Mouse (Mus musculus) lung, postnatal 0 days (tissue): ENCODE measurements at regions not wholly inside any gene's neighbourhood (a gene's known extent, or its start where the extent isn't known, plus 50 kb on each side); places are given as distances from the start of the nearest gene placed in this dataset.

ENCODE experiments used
- ATAC-seq: fragments of 200-750 bp; cut with Nextera tagmentation; 2 replicates; pipeline ENCODE4 v1.8.0; 2017; ENCODE audit warnings: moderate library complexity
- DNase-seq: peaks from one replicate; pipeline ENCODE4 v3.0.0-alpha.2; 2016; ENCODE audit warnings: low spot score
- H3K27ac ChIP-seq: fragments of 300-500 bp; sonication (generic); 2 replicates; pipeline ENCODE4 v1.5.1; 2014; ENCODE audit warnings: antibody characterized with exemption, mild to moderate bottlenecking, low read length, mixed read lengths
- H3K27me3 ChIP-seq: fragments of 300-500 bp; sonication (generic); replicated peaks from 2 replicates; pipeline ENCODE4 v1.6.1; 2014; ENCODE audit warnings: low read length, mixed read lengths; ENCODE audit not compliant: insufficient read depth
- H3K36me3 ChIP-seq: fragments of 300-500 bp; sonication (generic); 2 replicates; pipeline ENCODE4 v1.6.1; 2014; ENCODE audit warnings: low read length, mixed read lengths; ENCODE audit not compliant: insufficient read depth
- H3K4me1 ChIP-seq: fragments of 300-500 bp; sonication (generic); 2 replicates; pipeline ENCODE4 v1.6.1; 2014; ENCODE audit warnings: antibody characterized with exemption, low read depth, low read length, mixed read lengths; ENCODE audit not compliant: insufficient read depth
- H3K4me2 ChIP-seq: fragments of 300-500 bp; sonication (generic); replicated peaks from 2 replicates; pipeline ENCODE4 v1.6.1; 2014; ENCODE audit warnings: low read depth, mild to moderate bottlenecking, low read length, moderate library complexity, mixed read lengths
- H3K4me3 ChIP-seq: fragments of 300-500 bp; sonication (generic); 2 replicates; pipeline ENCODE4 v1.5.1; 2014; ENCODE audit warnings: low read depth, low read length
- H3K9ac ChIP-seq: fragments of 300-500 bp; sonication (generic); replicated peaks from 2 replicates; pipeline ENCODE4 v1.6.1; 2014; ENCODE audit warnings: low read depth, mild to moderate bottlenecking
- H3K9me3 ChIP-seq: fragments of 300-500 bp; sonication (generic); 2 replicates; pipeline ENCODE4 v1.6.1; 2016; ENCODE audit warnings: low read length, mixed read lengths
- CTCF ChIP-seq: IDR thresholded peaks from 2 replicates; pipeline ENCODE4 v1.5.1; 2016; ENCODE audit warnings: antibody characterized with exemption, mild to moderate bottlenecking
- EP300 ChIP-seq: IDR thresholded peaks from 2 replicates; pipeline ENCODE4 v1.6.1; 2016; ENCODE audit warnings: antibody characterized with exemption, mild to moderate bottlenecking, control low read depth
- WGBS: fragments of 180-500 bp; shearing (Covaris S2); extraction: QIAGEN DNeasy Blood & Tissue Kit; methylation state at CpG from one replicate; pipeline ENCODE4 v1.1.7; 2014; 5-methylcytosine and 5-hydroxymethylcytosine counted together

GRCm38 (mm10) chr5:75389433-75389971 lies 185.2 kb upstream of the Kit start:
- Histone ChIP-seq H3K27me3 (no peaks in the 10 kb centered on the region), H3K4me1 (no peaks in the 10 kb centered on the region), H3K36me3 (no peaks in the 10 kb centered on the region), H3K9me3 (no peaks in the 10 kb centered on the region), H3K4me2 (no peak overlapping the region), H3K27ac (no peak overlapping the region), H3K4me3 (no peak overlapping the region), H3K9ac (no peak overlapping the region)
- ATAC-seq (no peak), DNase-seq (no peak)
- TF ChIP-seq EP300 (no peak), CTCF (no peak)
- WGBS, result 50% methylated on average over 7 of the region's 7 CpGs

GRCm38 (mm10) chr5:75398820-75399219 lies 175.9 kb upstream of the Kit start:
- H3K27ac ChIP-seq, result no peak overlapping the region
- WGBS, result 82% methylated on average over 5 of the region's 5 CpGs
- no peaks in the 10 kb centered on the region for H3K9me3 ChIP-seq

GRCm38 (mm10) chr5:75401734-75402133 lies 173.0 kb upstream of the Kit start:
- Histone ChIP-seq H3K4me2 (no peak overlapping the region), H3K36me3 (no peaks in the 10 kb centered on the region), H3K27me3 (no peaks in the 10 kb centered on the region), H3K27ac (no peak overlapping the region), H3K9ac (no peak overlapping the region), H3K4me1 (peaks cover 6% of the 10 kb centered on the region; the same call in 1 of the 2 replicates), H3K4me3 (no peak overlapping the region), H3K9me3 (no peaks in the 10 kb centered on the region)
- TF ChIP-seq EP300 (no peak), CTCF (no peak)
- 76% methylated on average over 3 of the region's 3 CpGs for WGBS
- ATAC-seq (no peak), DNase-seq (no peak)

More at GRCm38 (mm10) chr5:75398820-75399219, 175.9 kb upstream of the Kit start:
- TF ChIP-seq EP300 (no peak), CTCF (no peak)
- Histone ChIP-seq H3K27me3 (no peaks in the 10 kb centered on the region), H3K9ac (no peak overlapping the region), H3K36me3 (no peaks in the 10 kb centered on the region), H3K4me3 (no peak overlapping the region), H3K4me2 (no peak overlapping the region), H3K4me1 (peaks cover 6% of the 10 kb centered on the region; the same call in 1 of the 2 replicates)
- ATAC-seq (no peak), DNase-seq (no peak)

- no peak for ATAC-seq
- no peak overlapping the region for H3K9ac ChIP-seq
- H3K4me1 ChIP-seq, result peaks cover 6% of the 10 kb centered on the region; the same call in 1 of the 2 replicates
- H3K27me3 ChIP-seq, result no peaks in the 10 kb centered on the region
- WGBS, result 18% methylated on average over 3 of the region's 3 CpGs
- H3K36me3 ChIP-seq, result no peaks in the 10 kb centered on the region
- no peaks in the 10 kb centered on the region for H3K9me3 ChIP-seq
- no peak overlapping the region for H3K4me2 ChIP-seq
- no peak overlapping the region for H3K27ac ChIP-seq
- no peak for TF ChIP-seq EP300
- no peak for TF ChIP-seq CTCF
- H3K4me3 ChIP-seq, result no peak overlapping the region
- DNase-seq, result no peak
Measured at GRCm38 (mm10) chr5:75402631-75403030, 172.1 kb upstream of the Kit start.

- H3K9ac ChIP-seq, result no peak overlapping the region
- no peaks in the 10 kb centered on the region for H3K9me3 ChIP-seq
- H3K27me3 ChIP-seq, result no peaks in the 10 kb centered on the region
- no peak for DNase-seq
- no peak for ATAC-seq
- H3K4me1 ChIP-seq, result peaks cover 6% of the 10 kb centered on the region; the same call in 1 of the 2 replicates
- 63% methylated on average over 5 of the region's 5 CpGs for WGBS
- H3K36me3 ChIP-seq, result no peaks in the 10 kb centered on the region
- H3K4me2 ChIP-seq, result no peak overlapping the region
- no peak overlapping the region for H3K4me3 ChIP-seq
- TF ChIP-seq CTCF (no peak), EP300 (no peak)
- H3K27ac ChIP-seq, result no peak overlapping the region
Measured at GRCm38 (mm10) chr5:75403531-75403930, 171.2 kb upstream of the Kit start.

- ATAC-seq (no peak), DNase-seq (no peak)
- no peak for TF ChIP-seq EP300
- TF ChIP-seq CTCF, result no peak
Measured at GRCm38 (mm10) chr5:75404601-75405285, 170.0 kb upstream of the Kit start.

More at GRCm38 (mm10) chr5:75404601-75405285, 170.0 kb upstream of the Kit start:
- Histone ChIP-seq H3K4me3 (no peak overlapping the region), H3K4me1 (peaks cover 6% of the 10 kb centered on the region; the same call in 1 of the 2 replicates), H3K27me3 (no peaks in the 10 kb centered on the region), H3K36me3 (no peaks in the 10 kb centered on the region), H3K27ac (no peak overlapping the region), H3K9ac (no peak overlapping the region), H3K9me3 (no peaks in the 10 kb centered on the region), H3K4me2 (no peak overlapping the region)
- 59% methylated on average over 9 of the region's 9 CpGs for WGBS
